Mouse (Mus musculus): Measurements from ENCODE around the gene Dhx15. TPM values are rescaled to one million over a fixed set of nuclear protein-coding genes. Genes with fewer than 3 reads are reported as not detected.
A peak's percentile ranks its signal among the peaks of the same experiment; 100 is the strongest.

Dhx15 gene
- total and polyA plus RNA-seq, 2 experiments from 2014 or later: 47.9 to 83.1 TPM

- H3K9me3 ChIP-seq (replicated peaks; ENCODE audit: control insufficient read depth, low read length): no peaks in the 10 kb centered on the region
- ATAC-seq (ENCODE audit: insufficient read depth, low read depth): no peak
- TF ChIP-seq EP300 (IDR thresholded peaks at IDR 0.05; ENCODE audit: low read depth) (no peak), CTCF (IDR thresholded peaks at IDR 0.05; ENCODE audit: low read depth) (no peak)
These were observed 58.9 kb downstream of the Dhx15 start for GRCm38 (mm10) chr5:52131389-52131788.

GRCm38 (mm10) chr5:52130496-52130895 lies 59.8 kb downstream of the Dhx15 start:
- Histone ChIP-seq H3K4me2 (ENCODE audit: low read depth, low read length) (no peak overlapping the region), H3K9ac (replicated peaks; ENCODE audit: low read depth, low read length) (no peak overlapping the region), H3K36me3 (replicated peaks; ENCODE audit: control insufficient read depth, insufficient read depth, low read length) (no peaks in the 10 kb centered on the region), H3K27me3 (ENCODE audit: control insufficient read depth, insufficient read depth, low read length) (no peaks in the 10 kb centered on the region), H3K27ac (ENCODE audit: low read depth) (no peak overlapping the region), H3K4me1 (ENCODE audit: control insufficient read depth, insufficient read depth) (no peaks in the 10 kb centered on the region), H3K4me3 (ENCODE audit: low read depth, low read length) (no peak overlapping the region), H3K9me3 (replicated peaks; ENCODE audit: control insufficient read depth, low read length) (no peaks in the 10 kb centered on the region)
- WGBS: 67% methylated on average over 1 of the region's 1 CpGs
- peak; percentile 57; the same call in 1 of the 2 replicates for ATAC-seq (ENCODE audit: insufficient read depth, low read depth)
- DNase-seq (ENCODE audit: low spot score): no peak
- TF ChIP-seq EP300 (IDR thresholded peaks at IDR 0.05; ENCODE audit: low read depth) (no peak), CTCF (IDR thresholded peaks at IDR 0.05; ENCODE audit: low read depth) (no peak)

More at GRCm38 (mm10) chr5:52131389-52131788, 58.9 kb downstream of the Dhx15 start:
- Histone ChIP-seq H3K36me3 (replicated peaks; ENCODE audit: control insufficient read depth, insufficient read depth, low read length) (no peaks in the 10 kb centered on the region), H3K9ac (replicated peaks; ENCODE audit: low read depth, low read length) (no peak overlapping the region), H3K4me3 (ENCODE audit: low read depth, low read length) (no peak overlapping the region), H3K4me1 (ENCODE audit: control insufficient read depth, insufficient read depth) (no peaks in the 10 kb centered on the region), H3K4me2 (ENCODE audit: low read depth, low read length) (no peak overlapping the region), H3K27ac (ENCODE audit: low read depth) (no peak overlapping the region), H3K27me3 (ENCODE audit: control insufficient read depth, insufficient read depth, low read length) (no peaks in the 10 kb centered on the region)
- DNase-seq (ENCODE audit: low spot score): no peak
- WGBS: 87% methylated on average over 13 of the region's 13 CpGs

DNA sequence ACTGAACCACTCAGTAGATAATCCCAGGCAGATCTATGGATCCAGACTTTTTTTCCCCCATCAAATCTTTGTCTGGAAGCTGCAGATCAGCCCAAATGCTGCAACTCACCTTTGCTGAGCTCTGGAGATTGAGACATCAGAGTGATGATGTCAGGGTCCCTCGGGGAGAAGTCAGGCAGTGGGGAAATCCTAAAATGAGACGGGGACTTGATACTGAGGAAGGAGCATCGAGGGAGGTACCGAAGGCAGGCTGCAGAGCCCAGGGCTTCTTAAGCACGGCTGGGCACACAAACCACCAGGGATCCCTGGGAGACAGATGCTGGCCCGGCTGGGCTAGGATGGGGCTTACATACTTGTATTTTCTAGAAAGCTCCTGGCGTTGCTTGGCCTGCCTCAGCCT lies 64.1 kb downstream of the Dhx15 start:
- Histone ChIP-seq H3K36me3 (replicated peaks; ENCODE audit: control insufficient read depth, insufficient read depth, low read length) (no peaks in the 10 kb centered on the region), H3K9ac (replicated peaks; ENCODE audit: low read depth, low read length) (no peak overlapping the region), H3K4me3 (ENCODE audit: low read depth, low read length) (no peak overlapping the region), H3K4me2 (ENCODE audit: low read depth, low read length) (no peak overlapping the region), H3K9me3 (replicated peaks; ENCODE audit: control insufficient read depth, low read length) (no peaks in the 10 kb centered on the region), H3K27me3 (ENCODE audit: control insufficient read depth, insufficient read depth, low read length) (no peaks in the 10 kb centered on the region), H3K4me1 (ENCODE audit: control insufficient read depth, insufficient read depth) (no peaks in the 10 kb centered on the region), H3K27ac (ENCODE audit: low read depth) (no peak overlapping the region)
- TF ChIP-seq EP300 (IDR thresholded peaks at IDR 0.05; ENCODE audit: low read depth) (no peak), CTCF (IDR thresholded peaks at IDR 0.05; ENCODE audit: low read depth) (no peak)
- DNase-seq (ENCODE audit: low spot score) (no peak), ATAC-seq (ENCODE audit: insufficient read depth, low read depth) (no peak)
- 51% methylated on average over 7 of the region's 7 CpGs for WGBS

DNA sequence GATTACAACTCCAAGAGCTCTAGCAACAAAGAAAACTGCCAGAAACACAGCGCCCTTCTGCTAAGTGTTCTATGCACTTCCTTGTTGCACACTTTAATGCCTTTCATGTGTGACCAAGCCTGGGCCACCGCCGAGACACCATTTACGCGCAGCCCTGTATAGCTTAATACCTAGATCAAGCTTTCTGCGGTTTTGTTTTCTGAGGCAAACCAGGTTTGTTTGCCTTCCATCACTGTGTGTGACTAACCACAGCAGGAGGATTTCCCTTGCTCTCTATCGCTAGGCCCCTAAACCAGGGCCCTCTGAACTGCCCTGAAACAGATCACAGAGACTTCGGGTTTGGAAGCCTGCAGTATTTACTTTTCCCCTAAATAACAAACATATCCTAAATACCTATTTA lies 64.5 kb downstream of the Dhx15 start:
- ATAC-seq (ENCODE audit: insufficient read depth, low read depth): no peak
- Histone ChIP-seq H3K9ac (replicated peaks; ENCODE audit: low read depth, low read length) (no peak overlapping the region), H3K9me3 (replicated peaks; ENCODE audit: control insufficient read depth, low read length) (no peaks in the 10 kb centered on the region), H3K4me2 (ENCODE audit: low read depth, low read length) (no peak overlapping the region), H3K4me1 (ENCODE audit: control insufficient read depth, insufficient read depth) (no peaks in the 10 kb centered on the region), H3K4me3 (ENCODE audit: low read depth, low read length) (no peak overlapping the region), H3K36me3 (replicated peaks; ENCODE audit: control insufficient read depth, insufficient read depth, low read length) (no peaks in the 10 kb centered on the region), H3K27ac (ENCODE audit: low read depth) (no peak overlapping the region), H3K27me3 (ENCODE audit: control insufficient read depth, insufficient read depth, low read length) (no peaks in the 10 kb centered on the region)
- no peak for TF ChIP-seq EP300 (IDR thresholded peaks at IDR 0.05; ENCODE audit: low read depth)
- TF ChIP-seq CTCF (IDR thresholded peaks at IDR 0.05; ENCODE audit: low read depth): no peak
- 86% methylated on average over 8 of the region's 8 CpGs for WGBS
- DNase-seq (ENCODE audit: low spot score): no peak

DNA sequence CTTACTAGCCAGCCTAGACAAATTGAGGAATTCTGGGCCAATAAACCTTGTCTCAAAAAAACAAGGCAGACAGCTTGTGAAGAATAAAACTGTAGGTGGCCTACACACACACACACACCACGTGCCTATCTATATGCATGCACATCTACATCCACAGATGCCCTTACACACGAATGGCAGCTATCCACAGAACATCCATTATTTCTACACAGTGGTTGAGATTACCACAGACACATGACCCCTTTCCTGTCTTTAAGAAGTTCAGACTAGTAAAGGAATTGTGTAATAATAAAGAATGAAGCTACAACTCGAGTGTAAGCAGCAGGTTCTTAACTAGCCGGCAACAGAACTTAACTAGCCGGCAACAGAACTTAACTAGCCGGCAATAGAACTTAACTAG lies 68.2 kb downstream of the Dhx15 start:
- no peak overlapping the region for H3K4me2 ChIP-seq (ENCODE audit: low read depth, low read length)
- no peaks in the 10 kb centered on the region for H3K9me3 ChIP-seq (replicated peaks; ENCODE audit: control insufficient read depth, low read length)
- DNase-seq (ENCODE audit: low spot score) (no peak), ATAC-seq (ENCODE audit: insufficient read depth, low read depth) (no peak)
- no peaks in the 10 kb centered on the region for H3K27me3 ChIP-seq (ENCODE audit: control insufficient read depth, insufficient read depth, low read length)
- no peaks in the 10 kb centered on the region for H3K36me3 ChIP-seq (replicated peaks; ENCODE audit: control insufficient read depth, insufficient read depth, low read length)
- no peaks in the 10 kb centered on the region for H3K4me1 ChIP-seq (ENCODE audit: control insufficient read depth, insufficient read depth)
- H3K4me3 ChIP-seq (ENCODE audit: low read depth, low read length): no peak overlapping the region
- no peak overlapping the region for H3K9ac ChIP-seq (replicated peaks; ENCODE audit: low read depth, low read length)
- TF ChIP-seq EP300 (IDR thresholded peaks at IDR 0.05; ENCODE audit: low read depth) (no peak), CTCF (IDR thresholded peaks at IDR 0.05; ENCODE audit: low read depth) (no peak)
- 84% methylated on average over 6 of the region's 6 CpGs for WGBS
- no peak overlapping the region for H3K27ac ChIP-seq (ENCODE audit: low read depth)

DNA sequence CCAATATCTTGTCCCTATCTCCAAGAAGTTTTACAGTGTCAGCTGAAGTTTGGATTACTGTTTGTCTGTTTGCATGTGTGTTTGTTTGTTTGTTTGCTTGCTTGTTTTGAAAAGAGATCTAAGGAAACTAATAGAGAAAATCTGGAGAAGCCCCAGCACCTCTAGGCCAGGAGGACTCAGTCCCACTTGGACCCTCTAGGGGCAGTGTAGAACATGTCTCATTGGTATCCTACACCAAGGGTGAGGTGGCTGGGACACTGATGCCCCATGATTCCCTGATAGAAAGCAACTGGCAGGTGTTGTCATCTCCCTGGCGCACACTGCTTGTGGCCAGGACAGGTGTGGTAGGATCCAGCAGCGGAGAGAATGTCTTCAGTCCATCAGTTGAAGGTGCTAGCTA lies 70.5 kb downstream of the Dhx15 start:
- WGBS: 70% methylated on average over 2 of the region's 2 CpGs
- no peak overlapping the region for H3K27ac ChIP-seq (ENCODE audit: low read depth)
- no peak for ATAC-seq (ENCODE audit: insufficient read depth, low read depth)
- peak; percentile 22; the same call in 1 of the 2 replicates for TF ChIP-seq CTCF (IDR thresholded peaks at IDR 0.05; ENCODE audit: low read depth)
- no peak for TF ChIP-seq EP300 (IDR thresholded peaks at IDR 0.05; ENCODE audit: low read depth)
- H3K4me2 ChIP-seq (ENCODE audit: low read depth, low read length): no peak overlapping the region
- no peak overlapping the region for H3K4me3 ChIP-seq (ENCODE audit: low read depth, low read length)
- peaks cover under 1% of the 10 kb centered on the region for H3K27me3 ChIP-seq (ENCODE audit: control insufficient read depth, insufficient read depth, low read length)
- DNase-seq (ENCODE audit: low spot score): no peak
- no peaks in the 10 kb centered on the region for H3K36me3 ChIP-seq (replicated peaks; ENCODE audit: control insufficient read depth, insufficient read depth, low read length)
- no peaks in the 10 kb centered on the region for H3K9me3 ChIP-seq (replicated peaks; ENCODE audit: control insufficient read depth, low read length)
- H3K9ac ChIP-seq (replicated peaks; ENCODE audit: low read depth, low read length): no peak overlapping the region
- peaks cover 5% of the 10 kb centered on the region; the same call in 1 of the 2 replicates for H3K4me1 ChIP-seq (ENCODE audit: control insufficient read depth, insufficient read depth)

Measured in heart, postnatal 0 days (tissue).